Mouse (Mus musculus): ENCODE measurements around the gene Dusp7.

The Dusp7 gene

DNA sequence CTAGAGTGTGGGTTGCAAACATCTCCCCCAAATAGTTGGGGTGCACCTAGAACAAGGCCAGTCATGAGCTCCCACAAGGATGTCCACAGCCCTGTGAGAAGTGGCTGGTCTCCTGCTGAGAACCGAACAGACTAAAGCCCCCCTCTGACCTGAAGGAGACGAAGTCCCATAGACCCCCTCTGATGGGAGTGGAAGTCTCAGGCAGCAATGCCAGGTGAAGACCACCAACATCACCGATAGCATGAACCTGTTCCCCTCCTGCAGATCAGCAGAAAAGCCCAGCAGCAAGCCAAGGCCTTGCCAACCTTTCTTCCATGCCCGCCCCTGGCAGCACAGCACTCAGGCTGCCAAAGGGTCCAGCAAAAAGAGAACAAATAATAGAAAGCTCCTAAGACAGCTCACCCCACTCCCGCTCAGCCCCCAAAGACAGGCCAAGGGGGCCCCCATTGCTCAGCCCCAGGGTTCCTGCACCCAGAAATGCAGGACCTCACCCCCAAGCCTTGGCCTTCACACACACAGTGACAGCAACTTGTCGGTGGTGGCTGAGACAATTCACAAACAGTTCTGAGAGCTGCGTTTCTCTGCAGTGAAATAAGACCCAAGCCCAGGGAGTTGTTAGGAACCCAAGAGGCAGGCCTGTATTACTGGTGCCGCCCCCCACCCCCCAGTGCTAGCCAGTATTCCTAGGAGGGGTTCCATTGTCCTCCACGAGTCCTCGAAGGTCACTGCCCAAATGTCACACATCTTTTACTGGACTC is 13.0 kb upstream of the Dusp7 start:
- no peak for DNase-seq (ENCODE audit: low spot score)

GRCm38 (mm10) chr9:106355975-106356286 is 12.5 kb upstream of the Dusp7 start:
- no peak for DNase-seq (ENCODE audit: low spot score)

GRCm38 (mm10) chr9:106356323-106356844 is 12.0 kb upstream of the Dusp7 start:
- no peak for DNase-seq (ENCODE audit: low spot score)

DNA sequence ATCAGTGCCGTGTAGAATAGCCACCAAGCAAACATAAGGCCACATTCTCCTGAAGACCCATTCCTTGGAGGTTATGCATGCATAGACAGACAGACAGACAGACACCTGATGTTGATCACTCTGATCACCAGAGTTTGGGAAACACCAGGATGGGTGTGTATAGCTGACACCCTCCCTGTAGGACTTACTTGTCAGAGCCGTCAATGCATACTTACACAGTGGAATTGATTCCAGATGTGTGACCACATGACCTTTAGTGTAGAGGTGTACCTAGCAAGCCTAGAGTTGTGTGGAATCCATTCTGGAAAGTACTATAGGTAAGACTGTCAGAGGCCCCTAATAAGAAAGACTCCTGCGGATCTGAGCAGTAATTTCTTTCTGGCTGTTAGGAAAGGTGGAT is 11.3 kb upstream of the Dusp7 start:
- no peak for DNase-seq (ENCODE audit: low spot score)

GRCm38 (mm10) chr9:106359297-106359696 is 9.1 kb upstream of the Dusp7 start:
- no peak for DNase-seq (ENCODE audit: low spot score)

DNA sequence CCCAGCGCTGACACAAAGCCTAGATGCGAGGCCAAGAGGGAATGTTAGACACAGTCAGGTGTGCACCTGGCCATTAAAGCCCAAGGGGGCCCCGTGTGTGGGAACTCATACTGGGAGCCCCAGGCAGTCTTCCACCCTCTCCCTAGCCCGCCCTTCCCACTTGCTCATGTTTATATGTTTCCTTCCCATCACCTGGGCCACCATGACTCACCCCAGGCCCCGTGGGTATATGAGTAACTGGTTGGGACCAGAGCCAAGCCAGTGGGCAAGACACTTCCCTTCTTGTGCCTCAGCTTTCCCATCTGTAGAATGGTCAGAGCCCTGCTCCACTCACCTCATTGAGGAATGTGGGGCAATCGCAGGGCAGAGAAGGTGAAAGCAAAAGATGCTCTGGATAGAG is 7.3 kb upstream of the Dusp7 start:
- no peak for DNase-seq (ENCODE audit: low spot score)

DNA sequence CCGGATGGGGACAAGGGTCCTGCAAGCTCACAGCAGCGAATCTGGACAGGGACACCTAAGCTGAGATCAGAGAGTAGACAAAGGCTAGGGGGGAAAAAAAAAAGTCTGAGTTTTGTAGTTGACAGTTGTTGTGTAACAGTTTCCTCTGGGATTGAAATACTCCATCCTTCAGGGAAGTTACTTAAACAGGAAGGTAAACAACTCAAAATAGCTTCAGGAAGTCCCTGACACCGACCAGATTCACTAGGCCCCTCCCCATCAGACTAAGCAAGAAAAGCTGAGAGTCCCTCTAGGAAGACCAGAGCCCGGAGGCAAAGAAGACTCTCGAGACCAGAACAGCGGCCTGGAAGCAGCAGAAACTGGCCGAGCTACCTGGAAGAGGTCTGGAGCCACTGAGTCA is 3.1 kb upstream of the Dusp7 start:
- DNase-seq (ENCODE audit: low spot score), result no peak

GRCm38 (mm10) chr9:106366188-106366587 is 2.2 kb upstream of the Dusp7 start:
- no peak for DNase-seq (ENCODE audit: low spot score)

DNA sequence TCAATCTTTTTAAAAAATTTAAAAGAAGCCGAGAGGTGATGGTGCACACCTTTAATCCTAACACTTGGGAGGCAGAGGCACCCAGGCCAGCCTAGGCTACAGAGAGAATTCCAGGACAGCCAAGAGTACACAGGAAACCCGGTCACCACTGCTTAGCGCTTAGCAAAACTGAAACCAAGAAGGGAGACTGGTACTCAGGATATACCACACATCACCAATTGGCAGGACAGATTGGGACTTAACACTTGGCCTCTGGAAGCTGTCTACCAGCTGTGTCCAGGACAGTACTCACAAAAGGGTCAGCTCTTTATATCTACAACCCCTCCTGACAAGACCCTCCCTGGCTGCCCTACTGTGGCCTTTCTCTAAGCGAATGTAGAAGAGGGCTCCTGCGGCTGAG is 1.4 kb upstream of the Dusp7 start:
- no peak for DNase-seq (ENCODE audit: low spot score)

DNA sequence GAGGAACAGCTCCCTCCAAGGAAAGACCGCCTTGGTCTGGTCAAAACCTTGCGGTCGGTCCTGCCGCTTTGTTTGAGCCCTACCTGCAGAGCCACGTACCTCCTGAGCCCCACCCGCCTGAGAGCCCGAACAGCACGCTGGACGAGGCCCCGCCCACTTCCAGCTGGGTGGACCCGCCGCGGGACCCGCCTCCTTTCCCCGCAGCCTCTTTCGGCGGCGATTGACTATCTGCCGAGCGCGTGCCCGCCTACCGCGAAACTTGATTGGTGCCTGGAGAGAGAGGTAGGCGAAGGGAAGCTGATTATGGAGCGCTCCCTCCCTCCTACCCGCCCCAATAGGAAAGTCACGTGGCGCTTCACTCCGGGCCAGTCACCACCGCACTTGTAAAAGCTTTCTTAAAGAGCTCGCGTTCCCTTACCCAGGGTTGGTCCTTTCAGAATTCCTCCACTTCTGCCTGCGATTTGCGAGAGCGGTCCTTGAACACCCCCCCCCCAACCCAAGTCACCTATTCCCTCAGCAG is 780 bp upstream of the Dusp7 start:
- peak; percentile 96 for DNase-seq (ENCODE audit: low spot score)

DNA sequence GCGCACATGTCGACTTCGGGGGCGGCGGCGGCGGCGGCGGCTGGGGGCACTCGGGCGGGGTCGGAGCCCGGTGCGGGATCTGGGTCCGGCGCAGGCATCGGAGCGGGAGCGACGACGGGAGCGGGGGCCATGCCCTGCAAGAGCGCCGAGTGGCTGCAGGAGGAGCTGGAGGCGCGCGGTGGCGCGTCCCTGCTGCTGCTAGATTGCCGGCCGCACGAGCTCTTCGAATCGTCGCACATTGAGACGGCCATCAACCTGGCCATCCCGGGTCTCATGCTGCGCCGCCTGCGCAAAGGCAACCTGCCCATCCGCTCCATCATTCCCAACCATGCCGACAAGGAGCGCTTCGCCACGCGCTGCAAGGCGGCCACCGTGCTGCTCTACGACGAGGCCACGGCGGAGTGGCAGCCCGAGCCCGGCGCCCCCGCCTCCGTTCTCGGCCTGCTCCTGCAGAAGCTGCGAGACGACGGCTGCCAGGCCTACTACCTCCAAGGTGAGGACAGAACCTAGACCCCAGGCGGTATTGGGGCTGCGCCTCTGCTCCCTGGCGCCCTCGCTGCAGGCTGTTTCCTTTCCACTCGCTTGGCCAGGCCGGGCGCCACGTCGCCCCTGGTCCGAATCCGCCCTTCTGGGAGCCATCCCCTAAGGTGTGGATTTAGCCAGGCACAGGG is 534 bp downstream of the Dusp7 start:
- DNase-seq (ENCODE audit: low spot score), result peak; percentile 77

DNA sequence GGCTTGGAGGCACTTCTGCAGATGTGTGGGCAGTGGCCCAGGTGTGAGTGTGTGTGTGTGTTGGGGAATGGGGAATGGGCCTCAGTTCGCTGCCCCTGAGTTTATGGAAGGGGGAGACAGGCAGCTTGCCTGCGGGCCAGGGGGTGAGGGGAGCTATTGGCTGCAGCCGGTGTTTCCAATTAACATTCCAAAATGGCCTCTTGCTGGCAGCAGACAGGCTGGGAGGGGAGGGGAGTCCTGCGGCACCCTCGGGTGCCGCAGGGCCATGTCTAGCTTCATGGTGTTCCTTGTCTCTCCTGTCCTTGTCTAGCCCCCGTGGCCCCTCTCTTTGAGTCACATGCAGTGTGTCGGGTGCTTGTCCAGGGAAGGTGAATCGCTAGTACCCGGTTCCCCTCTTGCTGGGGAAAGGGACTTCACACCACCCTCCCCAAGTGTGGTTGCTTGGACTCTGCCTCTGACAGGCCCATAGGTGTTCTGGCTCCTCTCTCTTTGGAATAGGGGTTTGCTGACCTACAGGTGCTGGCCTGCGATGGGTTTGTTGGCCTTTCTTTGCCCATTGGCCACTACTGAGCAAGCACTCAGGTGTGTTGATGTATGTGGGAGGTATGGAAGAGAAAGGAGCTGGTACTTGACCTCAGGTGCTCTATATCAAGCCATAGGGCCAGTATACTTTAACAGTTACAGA is 1.5 kb downstream of the Dusp7 start:
- DNase-seq (ENCODE audit: low spot score), result peak; percentile 55

GRCm38 (mm10) chr9:106370620-106371383 is 2.4 kb downstream of the Dusp7 start:
- no peak for DNase-seq (ENCODE audit: low spot score)

DNA sequence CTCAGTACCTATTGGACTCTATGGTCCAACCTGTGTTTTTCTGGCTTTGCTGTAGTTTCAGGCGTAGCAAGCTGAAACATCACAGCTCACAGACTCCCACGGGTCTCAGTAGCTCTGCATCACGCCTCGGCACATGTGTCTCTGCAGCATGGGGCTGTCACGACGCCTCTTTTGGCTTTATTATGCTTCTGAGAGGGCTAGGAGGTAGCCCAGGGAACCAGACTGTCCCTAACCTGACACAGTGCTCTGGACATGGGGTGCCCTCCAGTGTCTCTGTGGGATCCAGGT is 2.9 kb downstream of the Dusp7 start:
- no peak for DNase-seq (ENCODE audit: low spot score)

GRCm38 (mm10) chr9:106371776-106372175 is 3.3 kb downstream of the Dusp7 start:
- peak; percentile 42 for DNase-seq (ENCODE audit: low spot score)

DNA sequence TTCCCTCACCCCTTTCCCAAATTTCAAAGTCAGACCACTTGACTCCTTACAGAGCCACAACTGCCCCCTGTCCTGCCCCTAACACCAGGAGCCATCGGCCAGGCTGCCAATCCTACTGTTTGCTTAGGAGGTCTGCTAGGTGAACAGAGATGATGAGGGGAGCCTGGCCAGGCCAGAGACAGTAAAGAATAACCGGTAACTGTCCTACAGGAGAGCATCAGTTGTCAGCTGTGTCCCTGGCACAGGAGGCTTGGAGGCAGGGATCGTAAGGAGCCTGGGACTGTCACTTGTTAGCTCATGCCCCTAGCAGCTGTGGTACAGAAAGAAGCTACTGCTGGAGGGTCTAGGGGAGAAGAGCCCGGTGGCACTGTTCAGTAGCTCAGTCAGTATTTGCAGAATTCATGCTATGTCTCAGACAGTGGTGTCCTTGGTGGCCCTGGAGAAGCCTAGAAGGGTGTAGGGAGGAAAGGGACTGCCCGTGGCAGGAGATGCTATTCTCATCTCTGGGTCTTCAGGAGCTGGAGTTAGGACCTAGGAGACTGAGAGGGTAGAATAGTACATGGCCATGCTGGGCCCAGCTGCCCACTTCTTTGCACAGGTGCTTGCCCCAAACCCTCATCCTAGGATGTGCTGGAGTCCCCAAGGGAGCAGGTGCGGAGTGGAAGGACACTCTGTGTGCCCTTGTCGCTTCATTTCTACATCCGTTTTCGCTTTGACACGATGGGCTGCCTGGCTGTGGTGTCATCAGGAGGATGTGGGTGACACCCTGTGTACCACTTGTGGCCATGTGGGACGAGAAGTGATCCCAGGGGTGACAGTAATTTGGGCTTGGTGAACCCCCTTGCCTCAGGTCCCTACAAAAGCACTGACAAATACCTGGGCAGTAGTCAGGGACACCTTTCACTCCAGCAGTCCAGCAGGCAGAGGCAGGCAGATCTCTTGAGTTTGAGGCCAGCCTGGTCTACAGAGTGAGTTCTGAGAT is 4.3 kb downstream of the Dusp7 start:
- DNase-seq (ENCODE audit: low spot score), result no peak

GRCm38 (mm10) chr9:106373973-106374372 is 5.5 kb downstream of the Dusp7 start:
- DNase-seq (ENCODE audit: low spot score), result no peak

- no peak for DNase-seq (ENCODE audit: low spot score)
These were observed 8.8 kb downstream of the Dusp7 start for GRCm38 (mm10) chr9:106377247-106377646.

DNA sequence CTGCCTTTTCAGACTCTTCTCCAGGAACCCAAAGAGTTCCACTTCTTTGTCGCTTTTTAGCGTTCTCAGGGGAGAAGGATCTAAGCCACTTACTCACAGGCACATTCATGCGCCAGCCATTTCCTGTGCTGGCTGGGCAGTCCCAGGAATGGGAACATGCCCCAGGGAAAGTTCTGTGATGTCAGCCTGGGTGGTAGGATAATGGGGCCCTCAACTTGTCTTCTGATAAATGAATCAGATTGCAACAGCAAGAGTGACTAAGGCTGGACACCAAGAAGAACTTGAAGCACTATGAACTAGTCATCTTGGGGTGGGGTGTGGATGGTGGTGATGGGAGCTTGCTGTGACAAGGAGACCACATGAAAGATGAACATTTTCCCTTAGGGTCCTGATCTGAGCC is 9.6 kb downstream of the Dusp7 start:
- no peak for DNase-seq (ENCODE audit: low spot score)

GRCm38 (mm10) chr9:106378753-106379152 is 10.3 kb downstream of the Dusp7 start:
- DNase-seq (ENCODE audit: low spot score), result no peak

- DNase-seq (ENCODE audit: low spot score), result no peak
These were observed 17.9 kb downstream of the Dusp7 start for GRCm38 (mm10) chr9:106386181-106386864.
